25 mouse cellular contexts compared by ENCODE assay signal in the genomic region with DNA sequence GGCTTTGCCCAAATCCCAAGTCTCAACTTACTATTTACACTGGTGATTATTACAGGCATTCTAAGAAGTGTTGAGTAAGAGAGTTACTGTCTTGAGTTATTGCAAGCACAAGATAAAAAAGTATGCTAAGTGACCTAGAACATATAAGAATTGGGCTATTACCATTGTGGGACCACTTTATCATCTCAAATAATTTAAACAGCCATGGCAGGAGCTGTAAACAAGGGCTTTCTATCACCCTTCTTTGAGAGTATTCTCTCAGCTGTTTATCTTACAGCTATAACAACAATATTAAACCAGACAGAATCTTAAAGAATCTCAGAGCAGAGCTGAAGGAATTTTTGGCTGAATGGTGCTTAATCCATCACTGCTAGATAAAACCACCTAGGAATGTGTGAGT.
"Had no signal": no experiment of that assay in that cellular context is flagged by ENCODE, and none has a peak within 500 bp of the region (broad histone marks: within the 10 kb centered on the region; RNA-seq: fewer than 3 reads in every experiment).

No protein-coding gene starts in this region.

- H3K27ac ChIP-seq: forebrain, embryonic 15.5 days; heart, embryonic 10.5 days; hindbrain, embryonic 10.5 days; hindbrain, embryonic 12.5 days; hindbrain, embryonic 14.5 days; kidney, postnatal 0 days; limb, embryonic 10.5 days; limb, embryonic 12.5 days had no signal

- H3K4me1 ChIP-seq: forebrain, embryonic 15.5 days; heart, embryonic 10.5 days; heart, embryonic 12.5 days; hindbrain, embryonic 10.5 days; hindbrain, embryonic 12.5 days; limb, embryonic 10.5 days had no signal

- H3K9me3 ChIP-seq: forebrain, embryonic 15.5 days; heart, embryonic 10.5 days; heart, embryonic 12.5 days; hindbrain, embryonic 10.5 days; hindbrain, embryonic 12.5 days; limb, embryonic 10.5 days; limb, embryonic 12.5 days had no signal

- DNase-seq: forebrain, postnatal 0 days; gastrocnemius, postnatal 14 days; heart, adult 18-20 months; heart, postnatal 10 days; heart, postnatal 4 days; kidney, adult 11 months; kidney, adult 2 months; kidney, adult 9 months; kidney, postnatal 14 days; kidney, postnatal 36 days; layer of hippocampus, adult 9-11 months; layer of hippocampus, postnatal 36 days; liver had no signal

- H3K4me2 ChIP-seq: forebrain, embryonic 15.5 days; heart, embryonic 12.5 days; hindbrain, embryonic 12.5 days; hindbrain, embryonic 14.5 days; limb, embryonic 12.5 days; liver, embryonic 11.5 days had no signal

- H3K36me3 ChIP-seq: forebrain, embryonic 15.5 days; heart, embryonic 10.5 days; heart, embryonic 12.5 days; hindbrain, embryonic 10.5 days; hindbrain, embryonic 12.5 days; limb, embryonic 10.5 days; limb, embryonic 12.5 days had no signal

- H3K9ac ChIP-seq: forebrain, embryonic 15.5 days; forebrain, postnatal 0 days; heart, embryonic 12.5 days; hindbrain, embryonic 12.5 days; hindbrain, embryonic 14.5 days; limb, embryonic 12.5 days had no signal

- H3K4me3 ChIP-seq: forebrain, embryonic 15.5 days; heart, embryonic 10.5 days; heart, embryonic 12.5 days; hindbrain, embryonic 10.5 days; hindbrain, embryonic 12.5 days; limb, embryonic 10.5 days; limb, embryonic 12.5 days had no signal

- ATAC-seq: forebrain, embryonic 15.5 days; forebrain, postnatal 0 days; hindbrain, embryonic 16.5 days; inflammation-experienced regulatory T-cells, adult 6 months had no signal

- H3K27me3 ChIP-seq: forebrain, embryonic 15.5 days; heart, embryonic 12.5 days; hindbrain, embryonic 12.5 days; limb, embryonic 12.5 days had no signal
